Mouse (Mus musculus) neural tube, embryonic 12.5 days (tissue): ENCODE measurements around the gene Plp2. TPM values are rescaled to one million over a fixed set of nuclear protein-coding genes. Genes with fewer than 3 reads are reported as not detected.

Experiments
- ATAC-seq: fragments of 200-750 bp; cut with Nextera tagmentation; 2 replicates; pipeline ENCODE4 v1.8.0; 2017; ENCODE audit warnings: low read depth, mild to moderate bottlenecking, moderate TSS enrichment, moderate library complexity; ENCODE audit not compliant: low FRiP score
- H3K27ac ChIP-seq: fragments of 300-500 bp; sonication (generic); 2 replicates; pipeline ENCODE4 v1.5.1; 2016
- H3K27me3 ChIP-seq: fragments of 300-500 bp; sonication (generic); replicated peaks from 2 replicates; pipeline ENCODE4 v1.6.1; 2016; ENCODE audit warnings: mild to moderate bottlenecking
- H3K36me3 ChIP-seq: fragments of 300-500 bp; sonication (generic); 2 replicates; pipeline ENCODE4 v1.6.1; 2016; ENCODE audit warnings: mild to moderate bottlenecking
- H3K4me1 ChIP-seq: fragments of 300-500 bp; sonication (generic); 2 replicates; pipeline ENCODE4 v1.6.1; 2016
- H3K4me2 ChIP-seq: fragments of 300-500 bp; sonication (generic); replicated peaks from 2 replicates; pipeline ENCODE4 v1.6.1; 2016; ENCODE audit warnings: mild to moderate bottlenecking
- H3K4me3 ChIP-seq: fragments of 300-500 bp; sonication (generic); 2 replicates; pipeline ENCODE4 v1.5.1; 2016
- H3K9ac ChIP-seq: fragments of 300-500 bp; sonication (generic); 2 replicates; pipeline ENCODE4 v1.6.1; 2016; ENCODE audit warnings: mild to moderate bottlenecking
- H3K9me3 ChIP-seq: fragments of 300-500 bp; sonication (generic); 2 replicates; pipeline ENCODE4 v1.6.1; 2016; ENCODE audit warnings: mild to moderate bottlenecking
- WGBS: fragments of 180-500 bp; shearing (Covaris S2); methylation state at CpG from one replicate; pipeline ENCODE4 v1.1.7; 2016; 5-methylcytosine and 5-hydroxymethylcytosine counted together
- polyA plus RNA-seq: library from polyadenylated mRNA; unstranded; fragments of >200 nt; fragmentation: Nextera tagmentation; extraction: Ambion mirVana; gene quantifications from 2 replicates; pipeline ENCODE4 v1.2.1, GENCODE M21; 2016

Plp2 gene
- polyA plus RNA-seq, 1 experiment from 2014 or later: 34.6 TPM

GRCm38 (mm10) chrX:7678986-7679385 lies 7.8 kb upstream of the Plp2 start:
- H3K9ac ChIP-seq: no peak overlapping the region

GRCm38 (mm10) chrX:7675001-7675380 lies 3.8 kb upstream of the Plp2 start:
- Histone ChIP-seq H3K9me3 (no peaks in the 10 kb centered on the region), H3K36me3 (no peaks in the 10 kb centered on the region), H3K4me2 (peak overlapping the region; percentile 46), H3K9ac (no peak overlapping the region), H3K27me3 (no peaks in the 10 kb centered on the region), H3K27ac (no peak overlapping the region), H3K4me1 (no peaks in the 10 kb centered on the region), H3K4me3 (0 out of 2 replicates have a peak overlapping the region, but pooled peaks have one; percentile 9)
- WGBS: 39% methylated on average over 10 of the region's 10 CpGs
- ATAC-seq: no peak

More at GRCm38 (mm10) chrX:7678986-7679385, 7.8 kb upstream of the Plp2 start:
- H3K4me3 ChIP-seq: no peak overlapping the region
- no peaks in the 10 kb centered on the region for H3K36me3 ChIP-seq
- H3K4me2 ChIP-seq: no peak overlapping the region
- H3K4me1 ChIP-seq: no peaks in the 10 kb centered on the region
- H3K27ac ChIP-seq: no peak overlapping the region
- no peak for ATAC-seq
- WGBS: 50% methylated on average over 3 of the region's 3 CpGs
- no peaks in the 10 kb centered on the region; the same call in 1 of the 2 replicates for H3K27me3 ChIP-seq
- no peaks in the 10 kb centered on the region for H3K9me3 ChIP-seq

- H3K4me1 ChIP-seq: no peaks in the 10 kb centered on the region
- 0 out of 2 replicates have a peak overlapping the region, but pooled peaks have one; percentile 9 for H3K4me3 ChIP-seq
- 35% methylated on average over 28 of the region's 28 CpGs for WGBS
These were observed 3.3 kb upstream of the Plp2 start for GRCm38 (mm10) chrX:7674284-7675000.

GRCm38 (mm10) chrX:7673578-7674281 lies 2.5 kb upstream of the Plp2 start:
- no peak overlapping the region for H3K4me2 ChIP-seq
- H3K4me3 ChIP-seq: no peak overlapping the region
- no peak for ATAC-seq
- no peak overlapping the region for H3K27ac ChIP-seq
- no peaks in the 10 kb centered on the region for H3K9me3 ChIP-seq
- WGBS: 35% methylated on average over 12 of the region's 12 CpGs
- H3K9ac ChIP-seq: no peak overlapping the region
- H3K27me3 ChIP-seq: no peaks in the 10 kb centered on the region
- H3K36me3 ChIP-seq: no peaks in the 10 kb centered on the region
- H3K4me1 ChIP-seq: no peaks in the 10 kb centered on the region

More at GRCm38 (mm10) chrX:7674284-7675000, 3.3 kb upstream of the Plp2 start:
- no peak overlapping the region for H3K9ac ChIP-seq
- H3K9me3 ChIP-seq: no peaks in the 10 kb centered on the region
- H3K27me3 ChIP-seq: no peaks in the 10 kb centered on the region
- no peak for ATAC-seq
- peak overlapping the region; percentile 46 for H3K4me2 ChIP-seq
- no peak overlapping the region for H3K27ac ChIP-seq
- no peaks in the 10 kb centered on the region for H3K36me3 ChIP-seq

- Histone ChIP-seq H3K4me2 (no peak overlapping the region), H3K9me3 (no peaks in the 10 kb centered on the region), H3K27ac (no peak overlapping the region), H3K4me3 (no peak overlapping the region), H3K36me3 (no peaks in the 10 kb centered on the region), H3K9ac (no peak overlapping the region), H3K27me3 (no peaks in the 10 kb centered on the region), H3K4me1 (no peaks in the 10 kb centered on the region)
- ATAC-seq: no peak
- 50% methylated on average over 6 of the region's 6 CpGs for WGBS
These were observed 1.5 kb upstream of the Plp2 start for GRCm38 (mm10) chrX:7672739-7673138.

GRCm38 (mm10) chrX:7670390-7670881 lies 754 bp downstream of the Plp2 start:
- Histone ChIP-seq H3K36me3 (no peaks in the 10 kb centered on the region), H3K4me3 (peak overlapping the region; percentile 36), H3K4me2 (peak overlapping the region; percentile 57), H3K4me1 (no peaks in the 10 kb centered on the region), H3K9me3 (no peaks in the 10 kb centered on the region), H3K27ac (no peak overlapping the region), H3K9ac (0 out of 2 replicates have a peak overlapping the region, but pooled peaks have one; percentile 26), H3K27me3 (no peaks in the 10 kb centered on the region)
- ATAC-seq: peak; percentile 82
- WGBS: 23% methylated on average over 18 of the region's 19 CpGs

GRCm38 (mm10) chrX:7665739-7666502 lies 5.3 kb downstream of the Plp2 start:
- Histone ChIP-seq H3K4me2 (no peak overlapping the region), H3K4me3 (no peak overlapping the region), H3K36me3 (no peaks in the 10 kb centered on the region), H3K27ac (no peak overlapping the region), H3K9me3 (no peaks in the 10 kb centered on the region), H3K27me3 (no peaks in the 10 kb centered on the region), H3K4me1 (no peaks in the 10 kb centered on the region), H3K9ac (no peak overlapping the region)
- WGBS: 82% methylated on average over 21 of the region's 21 CpGs
- ATAC-seq: no peak

GRCm38 (mm10) chrX:7664791-7665190 lies 6.4 kb downstream of the Plp2 start:
- Histone ChIP-seq H3K36me3 (no peaks in the 10 kb centered on the region), H3K4me3 (no peak overlapping the region), H3K9me3 (no peaks in the 10 kb centered on the region), H3K9ac (no peak overlapping the region), H3K27ac (no peak overlapping the region), H3K4me1 (no peaks in the 10 kb centered on the region), H3K4me2 (no peak overlapping the region), H3K27me3 (no peaks in the 10 kb centered on the region)
- ATAC-seq: no peak
- 91% methylated on average over 11 of the region's 11 CpGs for WGBS

GRCm38 (mm10) chrX:7662936-7663335 lies 8.3 kb downstream of the Plp2 start:
- H3K36me3 ChIP-seq: no peaks in the 10 kb centered on the region
- no peaks in the 10 kb centered on the region for H3K9me3 ChIP-seq
- no peaks in the 10 kb centered on the region for H3K27me3 ChIP-seq
- H3K9ac ChIP-seq: no peak overlapping the region
- H3K27ac ChIP-seq: no peak overlapping the region
- no peak overlapping the region for H3K4me3 ChIP-seq
- WGBS: 53% methylated on average over 3 of the region's 3 CpGs
- ATAC-seq: no peak
- H3K4me2 ChIP-seq: no peak overlapping the region
- H3K4me1 ChIP-seq: no peaks in the 10 kb centered on the region

GRCm38 (mm10) chrX:7661086-7661485 lies 10.1 kb downstream of the Plp2 start:
- Histone ChIP-seq H3K27ac (no peak overlapping the region), H3K36me3 (no peaks in the 10 kb centered on the region), H3K4me2 (no peak overlapping the region), H3K4me1 (no peaks in the 10 kb centered on the region), H3K4me3 (no peak overlapping the region), H3K9me3 (no peaks in the 10 kb centered on the region), H3K27me3 (no peaks in the 10 kb centered on the region), H3K9ac (no peak overlapping the region)
- no peak for ATAC-seq
- 83% methylated on average over 4 of the region's 4 CpGs for WGBS

- Histone ChIP-seq H3K9me3 (no peaks in the 10 kb centered on the region), H3K9ac (no peak overlapping the region), H3K4me3 (no peak overlapping the region), H3K4me1 (no peaks in the 10 kb centered on the region), H3K27ac (no peak overlapping the region), H3K27me3 (no peaks in the 10 kb centered on the region), H3K36me3 (no peaks in the 10 kb centered on the region), H3K4me2 (peak overlapping the region; percentile 50)
- ATAC-seq: no peak
- 54% methylated on average over 11 of the region's 11 CpGs for WGBS
These were observed 12.2 kb downstream of the Plp2 start for GRCm38 (mm10) chrX:7658785-7659589.
